Mouse (Mus musculus) stomach, postnatal 0 days (tissue): ENCODE data around the gene Nrarp. TPM values are rescaled to one million over a fixed set of nuclear protein-coding genes. Genes with fewer than 3 reads are reported as not detected.

ENCODE experiments used
- ATAC-seq: fragments of 200-750 bp; cut with Nextera tagmentation; 2 replicates; pipeline ENCODE4 v1.8.0; 2017; ENCODE audit not compliant: low FRiP score, low TSS enrichment
- DNase-seq: peaks from one replicate; pipeline ENCODE4 v3.0.0-alpha.2; 2016; ENCODE audit warnings: low spot score
- H3K27ac ChIP-seq: fragments of 300-500 bp; sonication (generic); replicated peaks from 2 replicates; pipeline ENCODE4 v1.5.1; 2014; ENCODE audit warnings: mild to moderate bottlenecking, control low read depth
- H3K27me3 ChIP-seq: fragments of 300-500 bp; sonication (generic); 2 replicates; pipeline ENCODE4 v1.6.1; 2014; ENCODE audit warnings: low read length; ENCODE audit not compliant: control insufficient read depth, insufficient read depth
- H3K36me3 ChIP-seq: fragments of 300-500 bp; sonication (generic); 2 replicates; pipeline ENCODE4 v1.6.1; 2014; ENCODE audit warnings: low read length, mixed read lengths; ENCODE audit not compliant: control insufficient read depth, insufficient read depth
- H3K4me1 ChIP-seq: fragments of 300-500 bp; sonication (generic); replicated peaks from 2 replicates; pipeline ENCODE4 v1.6.1; 2014; ENCODE audit warnings: antibody characterized with exemption; ENCODE audit not compliant: control insufficient read depth, insufficient read depth
- H3K4me2 ChIP-seq: fragments of 300-500 bp; sonication (generic); replicated peaks from 2 replicates; pipeline ENCODE4 v1.6.1; 2014; ENCODE audit warnings: low read depth, mild to moderate bottlenecking, control low read depth, moderate library complexity
- H3K4me3 ChIP-seq: fragments of 300-500 bp; sonication (generic); 2 replicates; pipeline ENCODE4 v1.5.1; 2014; ENCODE audit warnings: low read depth, low read length, control low read depth
- H3K9ac ChIP-seq: fragments of 300-500 bp; sonication (generic); 2 replicates; pipeline ENCODE4 v1.6.1; 2014; ENCODE audit warnings: mild to moderate bottlenecking, low read length, control low read depth, mixed read lengths
- H3K9me3 ChIP-seq: fragments of 300-500 bp; sonication (generic); 2 replicates; pipeline ENCODE4 v1.6.1; 2016; ENCODE audit warnings: low read length; ENCODE audit not compliant: control insufficient read depth
- CTCF ChIP-seq: IDR thresholded peaks from 2 replicates; pipeline ENCODE4 v1.5.1; 2016; ENCODE audit warnings: antibody characterized with exemption, low read depth, mild to moderate bottlenecking, moderate library complexity
- EP300 ChIP-seq: optimal IDR thresholded peaks from 2 replicates; pipeline ENCODE3; 2016; ENCODE audit warnings: antibody characterized with exemption
- WGBS: fragments of 180-500 bp; shearing (Covaris S2); extraction: QIAGEN DNeasy Blood & Tissue Kit; methylation state at CpG from one replicate; pipeline ENCODE4 v1.1.7; 2014; 5-methylcytosine and 5-hydroxymethylcytosine counted together
- polyA plus RNA-seq: library from polyadenylated mRNA; unstranded; fragments of >200 nt; fragmentation: Nextera tagmentation; extraction: Ambion mirVana; gene quantifications from 2 replicates; pipeline ENCODE4 v1.2.1, GENCODE M21; 2015

Gene Nrarp
- polyA plus RNA-seq, 1 experiment from 2014 or later: 25.3 TPM

- Histone ChIP-seq H3K4me2 (peak overlapping the region; percentile 40; the same call in 1 of the 2 replicates), H3K9me3 (no peaks in the 10 kb centered on the region), H3K4me1 (no peaks in the 10 kb centered on the region), H3K27ac (peak overlapping the region; percentile 87), H3K4me3 (no peak overlapping the region), H3K9ac (no peak overlapping the region), H3K36me3 (no peaks in the 10 kb centered on the region), H3K27me3 (no peaks in the 10 kb centered on the region)
- 63% methylated on average over 6 of the region's 6 CpGs for WGBS
- ATAC-seq (no peak), DNase-seq (no peak)
- TF ChIP-seq EP300 (no peak), CTCF (no peak)
Measured at GRCm38 (mm10) chr2:25228995-25229530, 48.5 kb downstream of the Nrarp start.

GRCm38 (mm10) chr2:25229582-25229981 is 49.0 kb downstream of the Nrarp start:
- no peak for TF ChIP-seq EP300
- no peak for TF ChIP-seq CTCF
- no peak overlapping the region for H3K4me2 ChIP-seq
- H3K27ac ChIP-seq: no peak overlapping the region
- no peak overlapping the region for H3K4me3 ChIP-seq
- H3K9me3 ChIP-seq: no peaks in the 10 kb centered on the region
- no peak overlapping the region for H3K9ac ChIP-seq
- 82% methylated on average over 5 of the region's 5 CpGs for WGBS
- no peaks in the 10 kb centered on the region for H3K4me1 ChIP-seq
- ATAC-seq: no peak
- H3K27me3 ChIP-seq: no peaks in the 10 kb centered on the region
- H3K36me3 ChIP-seq: no peaks in the 10 kb centered on the region
- no peak for DNase-seq

GRCm38 (mm10) chr2:25230581-25230980 is 50.0 kb downstream of the Nrarp start:
- no peak for ATAC-seq
- Histone ChIP-seq H3K4me2 (no peak overlapping the region), H3K9ac (no peak overlapping the region), H3K4me1 (no peaks in the 10 kb centered on the region), H3K36me3 (no peaks in the 10 kb centered on the region), H3K27me3 (no peaks in the 10 kb centered on the region), H3K27ac (no peak overlapping the region), H3K9me3 (no peaks in the 10 kb centered on the region), H3K4me3 (no peak overlapping the region)
- 88% methylated on average over 7 of the region's 7 CpGs for WGBS
- DNase-seq: no peak
- TF ChIP-seq CTCF (no peak), EP300 (no peak)

- Histone ChIP-seq H3K9me3 (no peaks in the 10 kb centered on the region), H3K27me3 (no peaks in the 10 kb centered on the region), H3K27ac (no peak overlapping the region), H3K4me3 (no peak overlapping the region), H3K4me1 (no peaks in the 10 kb centered on the region), H3K4me2 (no peak overlapping the region), H3K9ac (no peak overlapping the region), H3K36me3 (no peaks in the 10 kb centered on the region)
- DNase-seq (no peak), ATAC-seq (no peak)
- no peak for TF ChIP-seq EP300
- no peak for TF ChIP-seq CTCF
- WGBS: 63% methylated on average over 12 of the region's 12 CpGs
Measured at GRCm38 (mm10) chr2:25231038-25231437, 50.5 kb downstream of the Nrarp start.

Other genes starting within 250 kb of the Nrarp start
- gene Arrdc1, start 245.5 kb upstream of the Nrarp start, polyA plus RNA-seq: 94.7 and 105 TPM in 2 replicates
- 7.1 and 7.8 TPM in 2 replicates for gene Zmynd19, start 231.0 kb upstream of the Nrarp start, polyA plus RNA-seq
- 12.1 TPM in 2 replicates for gene Dph7, start 218.4 kb upstream of the Nrarp start, polyA plus RNA-seq
- 121 and 122 TPM in 2 replicates for gene Mrpl41, start 205.7 kb upstream of the Nrarp start, polyA plus RNA-seq
- gene Pnpla7, start 204.7 kb upstream of the Nrarp start, polyA plus RNA-seq: 4.2 and 4.3 TPM in 2 replicates
- gene Nsmf, start 126.4 kb upstream of the Nrarp start, polyA plus RNA-seq: 23.5 and 30.2 TPM in 2 replicates
- 3.3 TPM in 2 replicates for gene Entpd8, start 100.5 kb upstream of the Nrarp start, polyA plus RNA-seq
- 4.0 and 4.4 TPM in 2 replicates for gene Noxa1, start 85.6 kb upstream of the Nrarp start, polyA plus RNA-seq
- gene Tor4a, start 16.1 kb downstream of the Nrarp start, polyA plus RNA-seq: 13.1 and 13.7 TPM in 2 replicates
- 58.6 and 59.1 TPM in 2 replicates for gene Nelfb, start 30.7 kb downstream of the Nrarp start, polyA plus RNA-seq
- gene Stpg3, start 33.9 kb downstream of the Nrarp start, polyA plus RNA-seq: not detected in 2 replicates
- gene Fam166a, start 38.0 kb downstream of the Nrarp start, polyA plus RNA-seq: 0.92 TPM in 1 of 2 replicates, not detected in the other
- 475 and 486 TPM in 2 replicates for gene Tubb4b, start 43.9 kb downstream of the Nrarp start, polyA plus RNA-seq
- gene Slc34a3, start 53.6 kb downstream of the Nrarp start, polyA plus RNA-seq: 0.10 and 0.12 TPM in 2 replicates
- 0.51 and 0.91 TPM in 2 replicates for gene Rnf224, start 56.0 kb downstream of the Nrarp start, polyA plus RNA-seq
- gene Rnf208, start 61.5 kb downstream of the Nrarp start, polyA plus RNA-seq: 26.8 and 31.7 TPM in 2 replicates
- 326 and 355 TPM in 2 replicates for gene Cysrt1, start 61.7 kb downstream of the Nrarp start, polyA plus RNA-seq
- gene AL732309.1, start 66.1 kb downstream of the Nrarp start, polyA plus RNA-seq: 12.8 and 16.6 TPM in 2 replicates
- 38.2 and 39.7 TPM in 2 replicates for gene Tmem203, start 74.7 kb downstream of the Nrarp start, polyA plus RNA-seq
- 17.4 and 20.3 TPM in 2 replicates for gene Tprn, start 81.9 kb downstream of the Nrarp start, polyA plus RNA-seq
- 149 and 162 TPM in 2 replicates for gene Ssna1, start 91.7 kb downstream of the Nrarp start, polyA plus RNA-seq
- gene Anapc2, start 91.7 kb downstream of the Nrarp start, polyA plus RNA-seq: 57.5 and 59.6 TPM in 2 replicates
- gene Tmem210, start 107.4 kb downstream of the Nrarp start, polyA plus RNA-seq: not detected in 2 replicates
- 34.9 and 42.1 TPM in 2 replicates for gene Lrrc26, start 109.2 kb downstream of the Nrarp start, polyA plus RNA-seq
- 1.3 TPM in 2 replicates for gene Grin1, start 138.4 kb downstream of the Nrarp start, polyA plus RNA-seq
- 29.2 and 29.9 TPM in 2 replicates for gene Man1b1, start 151.6 kb downstream of the Nrarp start, polyA plus RNA-seq
- 9.5 and 9.9 TPM in 2 replicates for gene Dpp7, start 175.6 kb downstream of the Nrarp start, polyA plus RNA-seq
- 33.2 and 36.9 TPM in 2 replicates for gene Uap1l1, start 184.9 kb downstream of the Nrarp start, polyA plus RNA-seq
- gene Sapcd2, start 191.6 kb downstream of the Nrarp start, polyA plus RNA-seq: 14.1 and 16.6 TPM in 2 replicates
- gene Entpd2, start 215.1 kb downstream of the Nrarp start, polyA plus RNA-seq: 21.2 and 23.3 TPM in 2 replicates
- 52.8 and 53.0 TPM in 2 replicates for gene Npdc1, start 218.6 kb downstream of the Nrarp start, polyA plus RNA-seq
- gene Fut7, start 242.5 kb downstream of the Nrarp start, polyA plus RNA-seq: 0.12 TPM in 1 of 2 replicates, not detected in the other
- gene Abca2, start 247.9 kb downstream of the Nrarp start, polyA plus RNA-seq: 1.7 and 2.6 TPM in 2 replicates